Mouse (Mus musculus) liver, embryonic 15.5 days (tissue): ENCODE results near the gene Adrb1. TPM values are rescaled to one million over a fixed set of nuclear protein-coding genes. Genes with fewer than 3 reads are reported as not detected.

ENCODE experiments used
- ATAC-seq: fragments of 200-750 bp; cut with Nextera tagmentation; 2 replicates; pipeline ENCODE4 v1.8.0; 2017; ENCODE audit warnings: moderate number of reproducible peaks, mild to moderate bottlenecking, moderate library complexity; ENCODE audit not compliant: insufficient read depth
- H3K27ac ChIP-seq: fragments of 300-500 bp; sonication (generic); replicated peaks from 2 replicates; pipeline ENCODE4 v1.5.1; 2015; ENCODE audit warnings: mild to moderate bottlenecking, inconsistent platforms
- H3K27me3 ChIP-seq: fragments of 300-500 bp; sonication (generic); 2 replicates; pipeline ENCODE4 v1.6.1; 2015; ENCODE audit warnings: mild to moderate bottlenecking, inconsistent platforms
- H3K36me3 ChIP-seq: fragments of 300-500 bp; sonication (generic); replicated peaks from 2 replicates; pipeline ENCODE4 v1.6.1; 2015; ENCODE audit warnings: moderate library complexity, mild to moderate bottlenecking, inconsistent platforms
- H3K4me1 ChIP-seq: fragments of 300-500 bp; sonication (generic); replicated peaks from 2 replicates; pipeline ENCODE4 v1.6.1; 2015; ENCODE audit warnings: inconsistent platforms
- H3K4me2 ChIP-seq: fragments of 300-500 bp; sonication (generic); 2 replicates; pipeline ENCODE4 v1.6.1; 2015; ENCODE audit warnings: moderate library complexity, mild to moderate bottlenecking, inconsistent platforms
- H3K4me3 ChIP-seq: fragments of 300-500 bp; sonication (generic); replicated peaks from 2 replicates; pipeline ENCODE4 v1.5.1; 2015; ENCODE audit warnings: mild to moderate bottlenecking, inconsistent platforms
- H3K9ac ChIP-seq: fragments of 300-500 bp; sonication (generic); 2 replicates; pipeline ENCODE4 v1.6.1; 2015; ENCODE audit warnings: moderate library complexity, mild to moderate bottlenecking, inconsistent platforms
- H3K9me3 ChIP-seq: fragments of 300-500 bp; sonication (generic); replicated peaks from 2 replicates; pipeline ENCODE4 v1.6.1; 2016; ENCODE audit warnings: inconsistent platforms
- WGBS: fragments of 180-500 bp; shearing (Covaris S2); methylation state at CpG from one replicate; pipeline ENCODE4 v1.1.7; 2015; ENCODE audit warnings: mixed read lengths; ENCODE audit not compliant: insufficient replicate concordance; 5-methylcytosine and 5-hydroxymethylcytosine counted together
- polyA plus RNA-seq: library from polyadenylated mRNA; unstranded; fragments of >200 nt; fragmentation: Nextera tagmentation; extraction: Ambion mirVana; gene quantifications from 2 replicates; pipeline ENCODE4 v1.2.1, GENCODE M21; 2015

The Adrb1 gene
- polyA plus RNA-seq, 1 experiment from 2014 or later = 0.38 TPM

DNA sequence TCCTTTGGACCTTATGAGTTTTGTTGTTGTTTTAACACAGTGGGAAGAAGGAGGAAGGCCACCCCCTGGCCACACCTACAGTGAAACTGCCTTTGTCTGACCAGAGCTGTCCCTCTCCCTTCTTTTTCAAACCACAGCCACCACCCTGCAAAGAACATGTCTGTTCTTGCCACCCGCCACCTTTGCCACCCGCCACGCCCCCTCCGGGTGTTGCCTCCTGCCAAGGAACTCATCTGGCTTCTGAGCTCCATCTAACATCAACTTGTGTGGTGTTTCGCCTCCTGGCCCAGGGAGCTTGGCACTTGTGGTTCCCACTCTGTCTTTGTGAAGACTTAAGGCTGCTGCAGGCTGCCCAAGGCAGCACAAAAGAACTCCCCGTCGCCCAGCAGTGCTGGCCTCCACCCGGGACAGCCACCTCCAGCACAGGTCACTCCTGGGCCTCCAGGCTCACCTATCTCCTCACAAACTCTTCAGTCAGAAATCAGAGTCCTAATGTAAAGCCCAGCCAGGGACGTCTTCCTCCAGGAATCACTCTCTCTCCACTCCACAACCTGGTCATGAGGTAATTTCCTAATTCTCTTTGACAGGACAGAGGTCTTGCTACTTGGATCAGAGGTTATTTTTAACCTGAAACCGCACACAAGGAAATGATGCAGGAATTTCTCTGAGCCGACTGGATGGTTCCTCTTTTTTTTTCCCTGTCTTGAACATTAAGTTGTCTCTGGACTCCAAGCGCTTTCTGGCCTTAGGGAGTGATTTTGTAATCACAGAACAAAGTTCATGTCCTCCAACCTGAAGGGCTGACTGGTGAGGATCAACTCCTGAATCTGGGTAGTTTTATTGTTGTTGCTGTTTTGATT is 18.5 kb upstream of the Adrb1 start:
- ATAC-seq = no peak
- no peak overlapping the region for H3K9ac ChIP-seq
- no peak overlapping the region for H3K4me2 ChIP-seq
- H3K4me1 ChIP-seq = peaks cover 4% of the 10 kb centered on the region; the same call in 1 of the 2 replicates
- no peaks in the 10 kb centered on the region for H3K27me3 ChIP-seq
- H3K36me3 ChIP-seq = no peaks in the 10 kb centered on the region
- no peak overlapping the region for H3K27ac ChIP-seq
- no peaks in the 10 kb centered on the region for H3K9me3 ChIP-seq
- no peak overlapping the region for H3K4me3 ChIP-seq
- WGBS = 33% methylated on average over 12 of the region's 12 CpGs

- 61% methylated on average over 8 of the region's 8 CpGs for WGBS
- peaks cover 4% of the 10 kb centered on the region; the same call in 1 of the 2 replicates for H3K4me1 ChIP-seq
- H3K4me3 ChIP-seq = no peak overlapping the region
- ATAC-seq = no peak
- no peaks in the 10 kb centered on the region for H3K27me3 ChIP-seq
- H3K9ac ChIP-seq = no peak overlapping the region
- H3K9me3 ChIP-seq = no peaks in the 10 kb centered on the region
- H3K27ac ChIP-seq = no peak overlapping the region
- no peak overlapping the region for H3K4me2 ChIP-seq
- H3K36me3 ChIP-seq = no peaks in the 10 kb centered on the region
Observed at GRCm38 (mm10) chr19:56705026-56705675, 16.8 kb upstream of the Adrb1 start.

DNA sequence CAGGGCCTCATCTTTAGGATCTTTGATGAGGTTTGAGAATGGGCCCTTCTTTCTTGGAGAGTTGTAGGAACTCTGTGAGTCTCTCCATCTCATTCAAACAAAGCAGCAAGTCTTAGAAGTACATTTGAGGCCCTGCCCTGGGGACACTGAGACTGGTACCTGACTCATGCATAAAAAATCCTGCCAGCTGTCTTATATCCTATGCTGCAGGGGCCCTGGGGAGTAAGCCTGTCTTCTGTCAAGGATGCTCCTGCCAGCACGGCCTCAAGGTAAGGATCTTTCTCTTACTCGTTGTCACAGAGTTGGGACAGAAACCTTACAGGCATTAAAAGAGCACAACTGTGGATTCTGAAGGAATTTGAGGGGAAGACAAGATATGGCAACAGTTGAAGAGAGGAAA is 13.2 kb upstream of the Adrb1 start:
- no peaks in the 10 kb centered on the region for H3K36me3 ChIP-seq
- no peaks in the 10 kb centered on the region for H3K4me1 ChIP-seq
- no peaks in the 10 kb centered on the region for H3K27me3 ChIP-seq
- H3K4me2 ChIP-seq = no peak overlapping the region
- H3K9me3 ChIP-seq = no peaks in the 10 kb centered on the region
- no peak overlapping the region for H3K4me3 ChIP-seq
- 59% methylated on average over 2 of the region's 2 CpGs for WGBS
- no peak overlapping the region for H3K27ac ChIP-seq
- no peak overlapping the region for H3K9ac ChIP-seq
- ATAC-seq = no peak

GRCm38 (mm10) chr19:56710131-56710905 is 11.7 kb upstream of the Adrb1 start:
- Histone ChIP-seq H3K36me3 (no peaks in the 10 kb centered on the region), H3K4me3 (no peak overlapping the region), H3K27ac (no peak overlapping the region), H3K4me1 (no peaks in the 10 kb centered on the region), H3K27me3 (no peaks in the 10 kb centered on the region), H3K4me2 (no peak overlapping the region), H3K9ac (no peak overlapping the region), H3K9me3 (no peaks in the 10 kb centered on the region)
- 66% methylated on average over 17 of the region's 17 CpGs for WGBS
- ATAC-seq = no peak

DNA sequence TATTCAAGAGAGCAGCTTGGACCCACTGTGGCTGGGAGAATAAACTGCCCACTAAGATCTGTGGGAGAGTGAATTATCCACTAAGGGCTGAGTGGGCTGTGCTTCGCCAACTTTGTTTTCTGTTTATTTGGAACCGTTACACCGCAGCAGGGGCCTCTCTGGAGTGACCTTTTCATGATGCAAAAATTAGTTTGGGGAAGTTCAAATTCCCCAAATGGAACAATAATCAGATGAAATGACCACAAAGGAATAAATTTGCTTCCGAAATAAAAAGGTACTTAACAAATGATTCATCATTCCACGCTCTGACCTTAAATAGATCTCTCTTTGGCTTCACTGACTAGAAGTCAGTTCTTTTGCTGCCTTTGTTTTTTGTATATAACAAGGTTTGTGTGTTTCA is 8.4 kb upstream of the Adrb1 start:
- peaks cover 13% of the 10 kb centered on the region for H3K27me3 ChIP-seq
- no peak overlapping the region for H3K27ac ChIP-seq
- H3K4me2 ChIP-seq = no peak overlapping the region
- H3K9me3 ChIP-seq = no peaks in the 10 kb centered on the region
- H3K36me3 ChIP-seq = no peaks in the 10 kb centered on the region
- no peak for ATAC-seq
- no peak overlapping the region for H3K9ac ChIP-seq
- no peaks in the 10 kb centered on the region for H3K4me1 ChIP-seq
- no peak overlapping the region for H3K4me3 ChIP-seq
- whole genome bisulfite sequencing = 69% methylated on average over 5 of the region's 5 CpGs

- Histone ChIP-seq H3K27me3 (peaks cover 23% of the 10 kb centered on the region), H3K4me3 (no peak overlapping the region), H3K4me1 (no peaks in the 10 kb centered on the region), H3K4me2 (no peak overlapping the region), H3K36me3 (no peaks in the 10 kb centered on the region), H3K9me3 (no peaks in the 10 kb centered on the region), H3K27ac (no peak overlapping the region), H3K9ac (no peak overlapping the region)
- WGBS = 41% methylated on average over 4 of the region's 4 CpGs
- no peak for ATAC-seq
Observed at GRCm38 (mm10) chr19:56714661-56715170, 7.3 kb upstream of the Adrb1 start.

- peaks cover 57% of the 10 kb centered on the region for H3K27me3 ChIP-seq
- 65% methylated on average over 8 of the region's 8 CpGs for WGBS
- H3K27ac ChIP-seq = no peak overlapping the region
- H3K36me3 ChIP-seq = no peaks in the 10 kb centered on the region
- ATAC-seq = no peak
- no peaks in the 10 kb centered on the region for H3K9me3 ChIP-seq
- H3K4me1 ChIP-seq = peaks cover 10% of the 10 kb centered on the region
- H3K4me2 ChIP-seq = no peak overlapping the region
- no peak overlapping the region for H3K4me3 ChIP-seq
- H3K9ac ChIP-seq = no peak overlapping the region
Observed at GRCm38 (mm10) chr19:56718046-56718445, 4.0 kb upstream of the Adrb1 start.

GRCm38 (mm10) chr19:56720882-56721281 is 1.1 kb upstream of the Adrb1 start:
- Histone ChIP-seq H3K9ac (no peak overlapping the region), H3K4me2 (peak overlapping the region; percentile 66; the same call in 1 of the 2 replicates), H3K27me3 (peaks cover 84% of the 10 kb centered on the region), H3K36me3 (no peaks in the 10 kb centered on the region), H3K27ac (no peak overlapping the region), H3K9me3 (no peaks in the 10 kb centered on the region), H3K4me1 (peaks cover 17% of the 10 kb centered on the region), H3K4me3 (no peak overlapping the region)
- no peak for ATAC-seq
- 20% methylated on average over 13 of the region's 13 CpGs for WGBS

DNA sequence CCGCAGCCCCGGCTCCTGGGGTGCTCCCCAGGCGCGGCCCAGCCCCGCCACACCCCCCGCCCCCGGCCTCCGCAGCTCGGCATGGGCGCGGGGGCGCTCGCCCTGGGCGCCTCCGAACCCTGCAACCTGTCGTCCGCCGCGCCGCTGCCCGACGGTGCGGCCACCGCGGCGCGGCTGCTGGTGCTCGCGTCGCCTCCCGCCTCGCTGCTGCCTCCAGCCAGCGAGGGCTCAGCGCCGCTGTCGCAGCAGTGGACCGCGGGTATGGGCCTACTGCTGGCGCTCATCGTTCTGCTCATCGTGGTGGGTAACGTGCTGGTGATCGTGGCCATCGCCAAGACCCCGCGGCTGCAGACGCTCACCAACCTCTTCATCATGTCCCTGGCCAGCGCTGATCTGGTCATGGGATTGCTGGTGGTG is 300 bp downstream of the Adrb1 start:
- Histone ChIP-seq H3K27ac (no peak overlapping the region), H3K27me3 (peaks cover 95% of the 10 kb centered on the region), H3K9ac (no peak overlapping the region), H3K36me3 (no peaks in the 10 kb centered on the region), H3K9me3 (no peaks in the 10 kb centered on the region), H3K4me3 (peak overlapping the region; percentile 46), H3K4me2 (peak overlapping the region; percentile 66), H3K4me1 (peaks cover 17% of the 10 kb centered on the region)
- ATAC-seq = 0 out of 2 replicates have a peak, but pooled peaks have one; percentile 26
- 1% methylated on average over 46 of the region's 48 CpGs for WGBS

DNA sequence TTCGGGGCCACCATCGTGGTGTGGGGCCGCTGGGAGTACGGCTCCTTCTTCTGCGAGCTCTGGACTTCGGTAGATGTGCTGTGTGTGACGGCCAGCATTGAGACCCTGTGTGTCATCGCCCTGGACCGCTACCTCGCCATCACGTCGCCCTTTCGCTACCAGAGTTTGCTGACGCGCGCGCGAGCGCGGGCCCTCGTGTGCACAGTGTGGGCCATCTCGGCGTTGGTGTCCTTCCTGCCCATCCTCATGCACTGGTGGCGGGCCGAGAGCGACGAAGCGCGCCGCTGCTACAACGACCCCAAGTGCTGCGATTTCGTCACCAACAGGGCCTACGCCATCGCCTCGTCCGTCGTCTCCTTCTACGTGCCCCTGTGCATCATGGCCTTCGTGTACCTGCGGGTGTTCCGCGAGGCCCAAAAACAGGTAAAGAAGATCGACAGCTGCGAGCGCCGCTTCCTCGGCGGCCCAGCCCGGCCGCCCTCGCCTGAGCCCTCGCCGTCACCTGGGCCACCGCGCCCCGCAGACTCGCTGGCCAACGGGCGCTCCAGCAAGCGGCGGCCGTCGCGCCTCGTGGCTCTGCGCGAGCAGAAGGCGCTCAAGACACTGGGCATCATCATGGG is 822 bp downstream of the Adrb1 start:
- Histone ChIP-seq H3K27me3 (peaks cover 96% of the 10 kb centered on the region), H3K9me3 (no peaks in the 10 kb centered on the region), H3K36me3 (no peaks in the 10 kb centered on the region), H3K4me2 (peak overlapping the region; percentile 66), H3K9ac (no peak overlapping the region), H3K4me1 (peaks cover 17% of the 10 kb centered on the region), H3K4me3 (peak overlapping the region; percentile 46), H3K27ac (no peak overlapping the region)
- WGBS = 2% methylated on average over 69 of the region's 69 CpGs
- no peak for ATAC-seq
